Mouse (Mus musculus) lung, adult 2 months (tissue): Measurements from ENCODE around the gene Tet3. TPM values are rescaled to one million over a fixed set of nuclear protein-coding genes. Genes with fewer than 3 reads are reported as not detected.

Source experiments
- DNase-seq: peaks from one replicate; pipeline ENCODE4 v3.0.0; 2022
- H3K4me1 ChIP-seq: fragments of 200-500 bp; 2 replicates; pipeline ENCODE4 v1.6.1; 2011; ENCODE audit warnings: low read length; ENCODE audit not compliant: control insufficient read depth, insufficient read depth
- H3K4me3 ChIP-seq: fragments of 200-500 bp; replicated peaks from 2 replicates; pipeline ENCODE3; 2011; ENCODE audit warnings: low read depth, mild to moderate bottlenecking, control low read depth, low read length; ENCODE audit errors: extremely low read depth
- CTCF ChIP-seq: fragments of 200-500 bp; IDR thresholded peaks from 2 replicates; pipeline ENCODE4 v1.5.1; 2011; ENCODE audit warnings: mild to moderate bottlenecking, low read length, control low read depth; ENCODE audit not compliant: insufficient read depth
- POLR2A ChIP-seq: fragments of 200-500 bp; IDR thresholded peaks from 2 replicates; pipeline ENCODE4 v1.6.1; 2011; ENCODE audit warnings: low read depth, mild to moderate bottlenecking, control low read depth, low read length, borderline replicate concordance; ENCODE audit errors: extremely low read depth
- WGBS: fragments of 180-500 bp; shearing (Covaris S2); methylation state at CpG from one replicate; pipeline ENCODE4 v1.1.7; 2018; 5-methylcytosine and 5-hydroxymethylcytosine counted together
- polyA plus RNA-seq: library from polyadenylated mRNA; depleted of rRNA; stranded (reverse); fragments of >200 nt; gene quantifications from 2 replicates; pipeline ENCODE4 v1.2.3, GENCODE M21; 2012

Gene Tet3
- polyA plus RNA-seq, 1 experiment, result 22.4 TPM

GRCm38 (mm10) chr6:83455328-83456130, 3.4 kb downstream of the Tet3 start:
- no peak for TF ChIP-seq CTCF
- TF ChIP-seq POLR2A, result no peak
- DNase-seq, result peak; percentile 35
- peak overlapping the region; percentile 75 for H3K4me3 ChIP-seq
- H3K4me1 ChIP-seq, result peaks cover 21% of the 10 kb centered on the region
- under 1% methylated on average over 39 of the region's 41 CpGs for WGBS

DNA sequence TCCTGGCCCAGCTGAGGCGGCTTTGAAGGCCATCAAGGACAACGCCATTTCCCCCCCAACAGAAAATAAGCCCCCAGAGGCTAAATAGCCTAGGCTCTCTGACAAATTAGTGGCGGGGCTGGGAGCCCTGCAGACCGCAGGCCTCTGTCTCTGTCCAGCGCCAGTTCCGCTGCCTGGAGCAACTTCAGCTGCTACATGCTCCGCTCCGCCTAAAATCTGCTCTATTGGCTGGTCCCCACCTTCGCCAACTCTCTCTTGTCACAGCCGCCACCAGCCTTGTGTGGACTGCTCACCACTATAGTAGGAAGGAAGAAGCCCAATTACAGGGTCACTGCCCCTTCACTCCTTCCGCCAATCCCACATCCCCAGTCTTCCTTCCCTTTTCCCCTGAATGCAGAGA, 5.2 kb downstream of the Tet3 start:
- 27% methylated on average over 11 of the region's 11 CpGs for WGBS
- Histone ChIP-seq H3K4me1 (peaks cover 26% of the 10 kb centered on the region), H3K4me3 (no peak overlapping the region)
- DNase-seq, result no peak
- TF ChIP-seq CTCF (no peak), POLR2A (no peak)

DNA sequence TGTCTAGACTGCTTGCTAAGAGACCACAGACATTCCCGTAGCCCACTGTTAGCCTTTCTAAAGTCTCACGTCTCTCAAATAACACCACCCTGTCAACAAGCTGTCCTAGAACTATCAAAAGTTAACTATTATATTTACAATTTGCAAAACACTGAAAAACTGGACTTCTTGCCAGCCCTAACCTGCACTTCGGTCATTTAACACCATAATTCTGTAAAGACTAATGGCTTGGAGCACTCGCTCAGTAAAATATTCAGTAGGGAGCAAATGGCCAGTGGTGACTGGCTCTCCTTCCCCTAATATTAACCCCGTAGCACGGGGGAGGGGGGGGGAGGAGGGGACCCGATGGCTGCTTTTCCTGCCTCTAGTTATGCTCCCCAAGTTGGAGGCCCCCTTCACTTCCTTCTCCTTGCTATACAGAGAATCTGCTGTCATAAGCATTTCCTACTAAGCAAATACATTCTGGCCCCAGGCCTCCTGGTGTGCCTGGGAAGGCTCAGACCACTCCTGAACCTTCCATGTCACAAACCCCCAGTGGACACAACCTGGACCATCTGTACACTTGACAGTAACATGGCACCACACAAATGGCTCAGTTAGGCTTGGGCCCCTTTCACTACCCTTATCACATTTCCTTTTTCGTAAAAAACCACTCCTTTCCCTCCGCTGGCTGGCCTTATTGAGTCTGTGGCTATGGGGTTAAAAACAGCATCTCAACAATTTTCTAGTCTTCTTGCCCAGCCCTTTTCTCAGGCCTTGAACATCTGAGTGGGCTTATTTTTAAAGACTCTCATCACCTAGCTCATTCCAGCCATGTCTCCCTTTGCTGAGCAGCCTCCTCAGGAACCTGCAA, 8.2 kb downstream of the Tet3 start:
- Histone ChIP-seq H3K4me1 (peaks cover 27% of the 10 kb centered on the region), H3K4me3 (no peak overlapping the region)
- WGBS, result 52% methylated on average over 9 of the region's 9 CpGs
- DNase-seq, result no peak
- TF ChIP-seq CTCF, result no peak
- TF ChIP-seq POLR2A, result no peak

DNA sequence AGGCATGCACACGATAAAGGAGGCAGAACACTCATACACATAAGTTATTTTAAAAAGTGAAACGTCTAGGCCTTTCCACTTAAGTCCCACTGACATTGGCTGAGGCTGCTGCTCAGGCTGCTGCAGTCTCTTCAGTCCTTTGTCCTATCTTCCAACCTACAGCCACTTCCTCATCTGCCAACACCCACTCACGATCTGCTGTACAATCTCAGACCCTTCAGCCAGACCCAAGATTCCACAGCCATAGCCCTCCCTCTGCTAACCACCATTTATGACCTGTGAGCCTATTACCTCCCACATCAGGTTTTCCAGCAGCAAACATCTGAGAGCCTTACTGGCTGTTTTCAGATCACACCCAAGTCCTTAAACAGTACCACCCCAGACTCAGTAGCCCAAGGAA, 9.4 kb downstream of the Tet3 start:
- WGBS, result 7% methylated on average over 3 of the region's 3 CpGs
- TF ChIP-seq CTCF (no peak), POLR2A (no peak)
- no peak overlapping the region for H3K4me3 ChIP-seq
- H3K4me1 ChIP-seq, result peaks cover 25% of the 10 kb centered on the region
- DNase-seq, result no peak

DNA sequence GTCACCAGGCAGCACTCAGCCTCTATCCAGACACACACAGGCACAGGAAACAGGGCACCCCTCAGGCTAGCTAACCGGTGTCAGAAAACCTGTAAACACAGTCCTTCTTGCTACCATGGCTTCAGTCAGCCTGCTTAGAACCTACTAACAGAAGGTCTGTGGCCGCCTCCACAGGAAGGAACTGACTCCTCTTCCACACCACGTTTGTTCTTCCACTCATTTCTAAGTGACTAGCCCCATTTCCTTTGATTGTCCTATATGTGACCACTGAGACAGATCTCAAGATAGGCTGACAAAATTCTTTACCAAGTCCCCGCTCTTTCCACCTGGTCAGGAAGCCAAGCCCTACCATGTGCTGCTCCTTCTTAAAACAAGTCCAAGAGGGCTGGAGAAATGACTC, 10.0 kb downstream of the Tet3 start:
- TF ChIP-seq POLR2A (no peak), CTCF (no peak)
- no peak for DNase-seq
- WGBS, result 42% methylated on average over 4 of the region's 4 CpGs
- H3K4me3 ChIP-seq, result no peak overlapping the region
- H3K4me1 ChIP-seq, result peaks cover 29% of the 10 kb centered on the region

GRCm38 (mm10) chr6:83447031-83447430, 11.9 kb downstream of the Tet3 start:
- Histone ChIP-seq H3K4me1 (peaks cover 39% of the 10 kb centered on the region), H3K4me3 (no peak overlapping the region)
- no peak for TF ChIP-seq CTCF
- TF ChIP-seq POLR2A, result no peak
- WGBS, result 69% methylated on average over 7 of the region's 7 CpGs
- no peak for DNase-seq

DNA sequence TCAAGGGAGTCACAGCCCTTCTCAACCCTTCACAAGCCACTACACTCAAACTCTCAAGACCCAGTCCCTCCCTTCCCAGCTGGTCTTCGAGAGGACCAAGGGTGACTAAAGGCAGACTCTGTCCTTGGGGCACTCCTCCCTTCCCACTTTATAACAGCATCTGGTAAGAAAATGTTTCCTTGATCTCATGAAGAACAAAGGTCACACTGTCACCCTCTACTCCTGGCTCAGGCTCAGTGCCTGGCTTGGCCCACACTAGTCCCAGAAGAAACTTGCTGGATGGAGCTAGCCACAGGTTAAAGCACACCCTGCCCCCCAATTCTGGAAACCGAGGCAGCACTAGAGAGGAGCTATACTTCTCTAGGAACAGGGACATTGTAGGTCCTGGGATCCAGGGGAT, 13.1 kb downstream of the Tet3 start:
- WGBS, result 62% methylated on average over 2 of the region's 2 CpGs
- TF ChIP-seq POLR2A (no peak), CTCF (no peak)
- peaks cover 42% of the 10 kb centered on the region for H3K4me1 ChIP-seq
- no peak overlapping the region for H3K4me3 ChIP-seq
- DNase-seq, result no peak

GRCm38 (mm10) chr6:83443441-83444340, 15.2 kb downstream of the Tet3 start:
- peaks cover 47% of the 10 kb centered on the region for H3K4me1 ChIP-seq
- DNase-seq, result peak; percentile 79
- TF ChIP-seq CTCF (no peak), POLR2A (no peak)
- no peak overlapping the region for H3K4me3 ChIP-seq
- 19% methylated on average over 13 of the region's 13 CpGs for WGBS

GRCm38 (mm10) chr6:83442639-83443038, 16.2 kb downstream of the Tet3 start:
- TF ChIP-seq CTCF, result no peak
- TF ChIP-seq POLR2A, result no peak
- 60% methylated on average over 3 of the region's 3 CpGs for WGBS
- no peak for DNase-seq
- Histone ChIP-seq H3K4me3 (no peak overlapping the region), H3K4me1 (peaks cover 48% of the 10 kb centered on the region)
